Mouse (Mus musculus) brain, adult 2 months (tissue): Measurements from ENCODE around the gene Agmat.

Experiments used
- DNase-seq: peaks from one replicate; pipeline ENCODE4 v3.0.0; 2011; ENCODE audit warnings: low read depth, low spot score

Agmat gene

DNA sequence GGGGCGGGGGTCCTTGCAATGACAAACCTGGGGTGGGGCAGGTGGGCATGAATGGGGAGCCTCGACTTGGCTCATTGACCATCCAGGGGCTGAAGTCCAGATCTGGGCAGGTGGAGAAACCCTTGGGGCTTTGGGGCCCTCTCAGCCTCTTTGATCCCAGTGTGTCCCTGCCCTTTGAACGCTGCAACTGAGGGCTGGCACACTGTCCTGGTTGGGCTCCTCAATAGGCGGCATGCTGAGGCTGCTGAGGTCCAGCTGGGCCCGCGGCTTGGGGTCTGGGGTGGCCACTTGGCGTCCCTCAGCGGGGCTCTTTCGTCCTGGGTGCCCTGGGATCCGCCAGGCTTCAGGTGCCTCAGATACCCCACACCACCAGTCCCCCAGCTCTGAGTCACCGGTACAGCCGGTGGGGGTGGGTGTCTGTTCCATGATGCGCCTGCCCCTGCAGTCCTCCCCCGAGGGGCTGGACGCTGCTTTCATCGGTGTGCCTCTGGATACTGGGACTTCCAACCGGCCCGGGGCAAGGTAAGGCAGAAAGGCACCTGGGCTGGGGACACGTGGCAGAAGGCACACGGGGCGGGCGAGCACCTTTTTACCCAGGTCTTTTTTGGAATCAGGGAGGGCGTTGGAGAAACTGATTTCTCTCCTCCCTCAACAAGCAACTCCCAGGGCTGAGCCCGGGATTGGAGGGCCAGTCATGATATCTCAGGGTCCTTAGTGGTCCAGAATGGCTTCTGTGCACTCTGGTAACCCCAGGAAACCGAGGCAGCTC, at the start of gene Agmat:
TSS of gene Agmat (plus strand) at position 95 of the 769 bp plus-strand sequence.
- no peak for DNase-seq

- no peak for DNase-seq
Measured at GRCm38 (mm10) chr4:141704625-141705024, 41.8 kb upstream of the Agmat start.

GRCm38 (mm10) chr4:141705331-141705730, 41.1 kb upstream of the Agmat start:
- DNase-seq, result peak; percentile 82

DNA sequence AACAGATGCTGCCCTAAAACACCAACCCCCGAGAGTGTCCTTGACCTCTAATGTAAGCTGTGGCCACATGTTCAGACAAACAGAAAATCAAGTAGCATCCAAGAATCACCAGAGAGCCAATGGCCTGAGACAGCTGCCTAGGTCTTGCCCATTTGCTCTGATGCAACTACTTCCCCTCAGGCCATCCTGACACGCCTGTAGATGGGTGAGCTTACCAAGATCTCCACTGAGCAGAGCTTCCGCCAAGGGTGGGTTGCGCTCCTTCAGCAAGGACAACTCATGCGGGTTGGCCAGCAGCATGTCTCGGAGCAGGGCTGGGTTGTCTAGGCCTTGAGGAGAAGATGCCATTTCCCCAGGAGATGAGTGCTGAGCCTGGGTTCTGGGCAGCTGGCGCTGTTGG, 38.5 kb upstream of the Agmat start:
- no peak for DNase-seq

- no peak for DNase-seq
Measured at GRCm38 (mm10) chr4:141708971-141709370, 37.5 kb upstream of the Agmat start.

GRCm38 (mm10) chr4:141711250-141711649, 35.2 kb upstream of the Agmat start:
- DNase-seq, result peak; percentile 63

- DNase-seq, result no peak
Measured at GRCm38 (mm10) chr4:141713598-141714142, 32.8 kb upstream of the Agmat start.

DNA sequence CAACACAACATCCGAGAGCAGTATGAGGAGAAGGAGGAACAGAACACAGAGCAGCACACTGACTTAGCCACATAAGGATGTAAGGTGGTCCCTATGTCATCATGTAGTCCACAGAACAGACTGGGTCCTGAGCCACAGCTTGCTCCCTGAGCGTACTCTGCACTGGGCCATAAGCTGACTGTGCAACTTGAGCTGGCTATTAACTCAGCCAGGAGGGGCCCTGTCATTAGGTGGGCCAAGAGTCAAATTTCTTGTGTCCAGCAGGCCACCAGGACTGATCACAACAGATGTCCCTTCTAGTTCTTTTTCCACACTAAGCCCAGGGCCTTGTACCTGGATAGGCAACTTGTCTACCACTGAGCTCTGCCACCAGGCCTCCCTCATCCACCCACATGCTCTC, 31.4 kb upstream of the Agmat start:
- DNase-seq, result no peak

GRCm38 (mm10) chr4:141717633-141718032, 28.8 kb upstream of the Agmat start:
- no peak for DNase-seq

DNA sequence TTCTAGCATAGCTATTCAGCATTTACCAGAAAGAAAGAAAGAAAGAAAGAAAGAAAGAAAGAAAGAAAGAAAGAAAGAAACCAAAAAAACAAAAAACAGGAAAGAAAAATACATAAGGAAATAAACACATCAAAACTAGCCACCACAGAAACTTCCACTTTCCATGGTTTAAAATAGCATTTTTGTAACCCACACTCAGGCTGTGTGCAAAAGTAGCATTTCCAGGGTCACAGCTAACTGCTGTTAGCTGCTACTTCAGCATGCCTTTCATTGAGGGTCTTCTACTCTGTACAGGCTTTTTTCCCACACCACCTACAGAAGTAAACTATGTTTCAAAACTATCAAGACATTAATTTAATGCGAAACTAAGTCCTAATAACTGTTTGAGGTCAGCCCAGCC, 27.2 kb upstream of the Agmat start:
- no peak for DNase-seq

- DNase-seq, result peak; percentile 45
Measured at GRCm38 (mm10) chr4:141720761-141721523, 25.5 kb upstream of the Agmat start.

- no peak for DNase-seq
Measured at GRCm38 (mm10) chr4:141721961-141722360, 24.5 kb upstream of the Agmat start.

DNA sequence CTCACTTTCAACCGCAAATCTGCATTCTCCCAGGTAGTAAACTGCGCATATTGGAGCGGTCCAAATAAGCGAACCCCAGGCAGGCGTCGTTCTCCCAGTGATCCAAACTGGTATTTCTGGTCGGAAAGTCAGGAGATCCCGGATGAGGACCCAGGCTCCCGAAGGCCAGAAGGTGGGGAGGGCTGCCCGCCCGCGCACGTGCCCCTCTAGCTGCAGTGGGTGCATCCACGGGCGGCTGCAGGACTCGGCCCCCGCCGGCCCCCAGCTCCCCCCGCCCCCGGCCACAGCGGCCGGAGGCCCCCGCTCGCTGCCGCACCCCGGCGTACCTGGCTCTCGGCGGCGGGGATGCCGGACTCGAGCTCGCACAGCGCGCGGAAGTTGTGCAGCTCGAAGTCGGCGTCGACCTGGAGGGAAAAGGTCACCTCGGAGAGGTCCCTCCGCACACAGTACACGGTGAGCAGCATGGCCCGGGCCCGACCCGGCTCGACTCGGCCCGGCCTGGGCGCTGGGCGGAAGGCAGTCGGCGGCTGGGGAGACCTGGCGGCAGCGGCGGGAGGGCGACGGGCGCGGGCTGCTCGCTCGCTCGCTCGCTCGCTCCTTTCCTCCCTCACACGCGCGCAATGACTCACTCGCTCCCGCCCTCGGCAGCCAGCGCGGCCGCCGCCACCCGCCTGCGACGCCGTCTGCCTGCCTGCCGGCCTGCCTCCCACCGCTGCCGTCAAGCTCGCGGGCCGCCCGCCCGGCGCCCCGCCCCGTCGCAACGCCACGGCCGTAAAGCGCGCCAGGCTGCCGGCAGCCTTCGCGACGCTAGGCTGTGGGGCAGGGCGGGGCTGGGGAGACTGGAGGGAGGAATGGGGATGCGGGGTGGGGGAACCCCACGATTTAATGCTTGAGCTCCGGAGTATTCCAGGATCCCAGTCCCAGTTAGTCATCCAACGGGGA, 23.5 kb upstream of the Agmat start, which contains the start of gene Ddi2:
TSS of gene Ddi2 (minus strand) at position 689 of the 942 bp plus-strand sequence.
- peak; percentile 97 for DNase-seq

- DNase-seq, result peak; percentile 33
Measured at GRCm38 (mm10) chr4:141723673-141724068, 22.8 kb upstream of the Agmat start.

GRCm38 (mm10) chr4:141724594-141724993, 21.9 kb upstream of the Agmat start:
- no peak for DNase-seq

GRCm38 (mm10) chr4:141725277-141725676, 21.2 kb upstream of the Agmat start:
- no peak for DNase-seq

- DNase-seq, result no peak
Measured at GRCm38 (mm10) chr4:141725738-141726137, 20.7 kb upstream of the Agmat start.

- no peak for DNase-seq
Measured at GRCm38 (mm10) chr4:141729266-141729665, 17.2 kb upstream of the Agmat start.

GRCm38 (mm10) chr4:141730401-141730800, 16.1 kb upstream of the Agmat start:
- DNase-seq, result peak; percentile 76

DNA sequence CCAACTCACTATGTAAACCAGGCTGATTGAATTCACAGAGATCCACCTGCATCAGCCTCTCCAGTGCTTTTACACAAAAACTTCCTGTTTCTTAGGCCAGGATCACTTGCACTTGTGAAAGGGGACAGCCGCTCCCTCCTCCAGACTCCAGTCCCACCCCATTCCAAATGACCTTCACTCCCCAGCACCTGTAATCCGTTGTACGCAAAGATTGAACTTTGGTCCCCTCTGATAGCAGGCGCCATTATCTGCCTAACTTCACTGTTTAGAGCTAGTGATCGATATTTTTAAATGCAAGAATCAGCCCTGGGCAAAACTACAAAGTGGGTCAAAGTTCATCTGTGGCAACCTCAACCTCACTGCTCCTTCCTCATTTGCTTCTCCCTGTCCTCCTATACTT, 14.7 kb upstream of the Agmat start:
- DNase-seq, result no peak

GRCm38 (mm10) chr4:141734446-141735205, 11.8 kb upstream of the Agmat start:
- peak; percentile 98 for DNase-seq
